Mouse (Mus musculus) layer of hippocampus, adult 9-10 months (tissue): ENCODE results near the gene Echs1.

Experiments
- DNase-seq: peaks from one replicate; pipeline ENCODE4 v3.0.0; 2022; ENCODE audit warnings: low spot score

Echs1 gene

DNA sequence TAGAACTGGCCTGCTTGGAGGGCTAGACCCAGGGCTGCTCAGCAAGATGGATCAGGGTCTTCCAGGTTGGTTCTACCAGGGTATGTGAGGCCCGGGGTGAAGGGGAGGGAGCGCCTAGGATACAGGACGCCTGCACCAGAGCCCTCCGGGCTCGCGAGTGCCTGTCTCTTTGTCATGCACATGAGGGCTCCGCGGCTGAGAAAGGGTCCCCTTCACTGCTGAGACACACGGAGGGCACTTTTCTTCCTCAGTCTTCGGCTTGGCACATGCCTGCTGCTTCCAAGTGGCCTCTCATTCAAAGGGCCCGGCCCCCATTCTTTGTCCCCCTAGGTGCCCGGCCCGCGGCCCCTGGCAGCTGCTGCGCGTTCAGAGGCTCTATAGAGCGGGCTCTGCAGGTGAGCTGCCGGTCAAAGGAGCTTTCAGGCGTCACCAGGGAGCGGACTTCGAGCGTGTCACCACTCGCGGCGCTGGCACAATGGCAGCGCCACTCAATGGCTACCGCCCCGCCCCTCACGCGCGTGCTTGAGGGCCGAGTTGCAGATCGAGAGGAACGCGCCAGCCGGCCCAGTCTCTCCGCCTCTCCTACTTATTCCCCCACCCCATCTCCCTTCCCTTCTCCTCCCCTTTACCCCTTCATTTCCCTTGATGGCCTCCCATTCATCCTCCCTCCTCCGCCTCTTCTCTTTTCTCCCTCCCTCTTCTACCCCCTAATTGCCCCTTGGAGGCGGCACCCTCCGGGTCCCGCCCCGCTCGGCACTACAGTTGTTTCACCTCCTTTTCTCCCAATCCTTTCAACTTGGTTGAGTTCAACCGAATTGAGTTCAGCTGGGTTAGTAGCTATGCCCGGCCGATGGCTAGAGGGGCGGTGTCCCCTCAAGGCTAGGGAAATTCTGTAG is 55.1 kb downstream of the Echs1 start:
- no peak for DNase-seq

DNA sequence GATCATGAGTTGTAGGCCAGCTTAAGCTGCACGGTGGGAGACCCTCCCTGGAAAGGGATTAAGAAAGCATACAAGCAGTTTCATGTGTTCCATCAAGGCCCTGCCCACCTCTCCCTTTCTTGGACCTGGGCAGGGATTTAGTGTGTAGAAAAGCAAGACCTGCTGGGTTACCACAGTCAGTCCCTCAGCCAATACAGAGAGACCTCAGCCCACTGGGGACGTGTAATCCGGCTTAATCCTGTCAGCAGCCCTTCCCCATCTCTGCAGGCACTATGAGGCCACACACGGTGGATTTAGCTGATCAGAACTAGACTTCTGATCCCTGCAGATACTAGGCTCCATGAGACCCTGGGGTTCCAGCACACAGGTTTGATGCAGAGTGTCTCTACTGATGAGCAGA is 56.7 kb downstream of the Echs1 start:
- no peak for DNase-seq

DNA sequence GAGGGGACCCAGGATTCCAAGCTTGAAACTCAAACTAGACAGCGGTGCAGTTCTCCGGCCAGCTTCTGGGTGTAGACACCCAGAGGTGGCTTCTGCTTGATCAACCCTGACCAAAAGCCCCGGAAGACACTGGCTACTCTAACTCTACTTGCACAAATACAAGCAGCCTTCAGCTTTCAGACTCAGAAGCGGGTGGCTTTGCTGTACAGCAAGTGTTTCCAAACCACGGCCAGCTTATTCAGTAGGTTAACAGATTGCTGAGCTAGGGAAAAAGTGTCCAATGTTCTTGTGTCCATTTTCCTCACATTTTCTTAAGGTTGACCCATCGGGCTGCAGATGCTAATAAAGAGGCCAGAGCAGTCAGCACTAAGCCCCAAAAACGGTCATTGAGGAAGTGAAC is 57.7 kb downstream of the Echs1 start:
- DNase-seq: no peak

DNA sequence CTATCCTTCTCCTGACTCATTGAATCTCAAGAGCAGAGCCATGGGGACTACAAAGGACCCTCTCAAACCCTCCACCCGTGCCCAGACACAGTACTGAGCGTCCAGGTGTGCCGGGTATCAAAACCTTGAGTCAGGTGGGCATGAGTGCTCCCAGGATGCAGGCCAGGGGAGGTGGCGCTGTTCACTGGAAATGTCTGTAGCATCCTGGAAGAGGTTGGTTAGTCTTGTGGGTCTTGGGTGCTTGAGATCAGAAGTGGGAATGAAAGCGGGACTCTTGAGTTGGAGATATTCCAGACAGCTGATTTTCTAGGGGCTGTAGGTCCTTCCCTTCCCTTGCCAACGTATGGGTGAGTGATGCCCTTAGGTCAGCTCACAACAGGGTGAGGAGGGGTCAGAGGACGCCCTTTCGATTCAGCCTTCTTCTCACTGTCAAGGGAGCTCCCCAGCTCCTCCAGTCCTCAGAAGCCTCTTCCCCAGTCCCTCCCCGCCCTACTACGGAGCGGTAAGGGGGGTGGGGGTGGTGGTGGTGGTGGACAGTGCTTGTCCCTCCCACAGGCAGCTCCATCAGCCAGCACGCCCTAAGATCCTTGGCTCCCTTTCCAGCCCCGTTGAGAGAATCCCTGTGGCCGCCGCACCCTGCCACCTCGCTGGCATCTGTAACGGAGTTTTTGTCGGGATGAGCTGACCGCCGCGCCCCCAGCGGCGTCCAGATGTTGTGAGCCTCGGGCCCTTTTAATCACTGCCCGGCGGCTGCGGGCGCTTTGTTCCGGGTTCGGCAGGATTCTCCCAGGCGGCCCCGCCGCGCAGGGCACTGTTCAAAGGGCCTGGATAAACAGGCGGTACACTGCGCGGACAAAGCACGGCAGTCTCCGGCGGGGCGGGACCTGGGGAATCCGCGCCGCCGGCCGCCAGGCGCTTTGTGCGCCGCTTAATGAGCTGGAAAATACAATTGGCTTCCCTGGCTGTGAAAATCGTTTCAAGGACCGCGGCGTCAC is 58.6 kb downstream of the Echs1 start:
- DNase-seq: no peak
